Mouse (Mus musculus): ENCODE results near the gene Zdhhc13.

The Zdhhc13 gene

DNA sequence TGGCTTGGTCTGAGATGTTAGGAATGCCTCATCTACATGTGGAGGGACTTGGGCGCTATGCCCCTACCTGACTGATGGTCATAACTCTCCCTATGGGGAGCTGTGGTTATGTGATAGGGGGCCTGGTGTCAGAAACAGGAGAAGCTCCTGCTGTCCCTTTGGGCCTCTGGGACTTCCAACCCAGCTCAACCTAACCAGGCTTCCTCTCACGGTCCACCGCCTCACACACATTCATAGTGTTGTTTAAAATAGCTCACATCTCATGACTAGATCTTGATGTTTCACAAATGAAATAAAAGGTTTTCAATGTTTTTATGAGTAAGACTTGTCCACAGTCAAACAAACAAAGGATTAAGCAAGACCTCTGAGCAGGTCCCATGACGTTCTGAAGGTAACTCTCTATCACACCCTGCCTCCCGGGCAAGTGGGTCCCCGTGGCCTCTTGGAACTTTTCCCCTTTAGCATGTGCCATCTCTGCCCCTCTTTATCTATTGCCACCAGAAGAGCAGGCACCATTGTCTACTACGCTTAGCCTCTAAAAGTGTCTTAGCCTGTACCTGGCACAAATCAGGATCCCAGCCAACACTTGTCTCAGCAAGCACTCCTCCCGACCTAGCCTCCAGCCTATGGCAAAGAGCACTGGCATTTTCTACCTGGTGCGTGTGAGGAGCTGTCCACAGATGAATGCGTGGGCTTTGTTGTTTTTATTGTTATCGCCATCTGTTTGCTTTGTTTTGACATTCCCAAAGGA lies 3.9 kb upstream of the Zdhhc13 start:
- DNase-seq (ENCODE audit: extremely low spot score, low read depth, low spot score): no peak

DNA sequence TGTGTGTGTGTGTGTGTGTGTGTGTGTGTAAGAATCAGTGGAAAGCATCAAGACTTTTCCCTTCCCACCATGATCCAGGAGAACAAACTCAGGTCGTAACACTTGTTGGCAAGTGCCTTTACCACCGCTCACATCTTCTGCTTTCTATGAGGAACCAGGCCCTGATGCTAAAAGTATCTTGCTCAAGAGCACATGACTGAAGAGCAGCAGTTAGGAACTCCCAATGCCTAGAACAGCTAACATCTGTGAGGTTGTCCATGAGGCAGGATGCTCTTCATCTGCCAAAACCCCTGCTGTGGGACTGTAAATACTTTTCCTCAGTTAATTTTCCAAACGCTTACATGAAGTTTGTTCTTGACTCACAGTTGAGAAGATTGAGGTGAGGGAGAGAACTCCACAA lies 455 bp upstream of the Zdhhc13 start:
- no peak for DNase-seq (ENCODE audit: extremely low spot score, low read depth, low spot score)

DNA sequence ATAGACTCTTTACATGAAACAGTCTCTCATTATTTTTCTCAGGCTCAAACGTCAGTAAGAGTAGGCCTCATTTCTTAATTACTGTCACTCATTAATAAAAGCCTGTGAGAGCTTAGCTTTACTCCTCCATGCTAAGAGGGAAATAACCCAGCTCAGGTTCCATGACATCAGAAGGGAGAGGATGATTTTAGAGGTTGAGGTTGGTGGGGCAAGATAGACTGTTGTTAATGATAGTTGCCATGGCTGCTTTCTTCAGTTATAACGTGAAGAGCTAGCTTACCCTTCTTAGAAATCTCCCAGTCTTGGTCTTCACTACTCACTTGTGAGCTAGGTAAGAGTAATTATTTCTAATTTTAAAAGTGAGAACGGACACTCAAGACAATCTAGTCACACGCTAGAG lies 1.3 kb downstream of the Zdhhc13 start:
- no peak for DNase-seq (ENCODE audit: extremely low spot score, low read depth, low spot score)

GRCm38 (mm10) chr7:48791412-48791811 lies 2.6 kb downstream of the Zdhhc13 start:
- DNase-seq (ENCODE audit: extremely low spot score, low read depth, low spot score): no peak

DNA sequence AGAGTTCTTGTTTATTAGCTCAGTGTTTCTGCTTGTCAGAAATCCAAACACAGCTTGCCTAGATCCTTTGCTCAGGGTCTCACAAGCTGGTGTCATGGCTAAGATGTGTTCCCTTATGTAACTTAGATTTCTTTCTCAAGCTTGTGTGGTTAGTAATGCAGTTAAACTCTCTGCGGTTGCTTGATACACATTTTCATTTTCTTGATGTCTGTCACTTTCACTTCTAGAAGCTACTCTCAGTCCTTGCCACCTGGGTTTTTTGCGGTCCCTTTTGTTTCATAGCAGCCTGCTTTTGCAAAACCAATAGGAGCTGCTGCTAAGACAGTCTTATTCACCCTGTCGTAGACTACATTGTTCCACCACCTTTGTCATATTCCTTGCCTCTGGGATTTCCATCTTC lies 6.3 kb downstream of the Zdhhc13 start:
- no peak for DNase-seq (ENCODE audit: extremely low spot score, low read depth, low spot score)

DNA sequence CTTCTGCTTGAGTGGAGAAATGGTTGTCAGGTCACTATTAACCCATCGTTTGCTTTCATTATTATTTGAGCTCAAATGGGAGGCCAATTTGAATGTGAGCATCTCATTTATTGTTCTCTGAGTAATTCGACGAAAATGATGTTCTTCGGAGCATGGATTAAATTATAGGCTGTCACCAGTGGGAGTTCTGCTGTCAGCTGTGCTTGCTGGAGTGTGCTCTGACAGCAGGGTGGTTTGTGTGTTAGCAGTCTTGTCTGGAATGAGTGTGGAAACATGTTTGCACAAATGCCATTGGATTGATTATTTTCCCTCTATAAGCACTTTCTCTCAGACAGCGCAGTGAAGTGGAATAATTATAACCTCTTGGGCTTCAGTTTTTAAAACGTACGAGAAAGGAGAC lies 14.6 kb downstream of the Zdhhc13 start:
- no peak for DNase-seq (ENCODE audit: extremely low spot score, low read depth, low spot score)

GRCm38 (mm10) chr7:48806587-48806986 lies 17.8 kb downstream of the Zdhhc13 start:
- no peak for DNase-seq (ENCODE audit: extremely low spot score, low read depth, low spot score)

DNA sequence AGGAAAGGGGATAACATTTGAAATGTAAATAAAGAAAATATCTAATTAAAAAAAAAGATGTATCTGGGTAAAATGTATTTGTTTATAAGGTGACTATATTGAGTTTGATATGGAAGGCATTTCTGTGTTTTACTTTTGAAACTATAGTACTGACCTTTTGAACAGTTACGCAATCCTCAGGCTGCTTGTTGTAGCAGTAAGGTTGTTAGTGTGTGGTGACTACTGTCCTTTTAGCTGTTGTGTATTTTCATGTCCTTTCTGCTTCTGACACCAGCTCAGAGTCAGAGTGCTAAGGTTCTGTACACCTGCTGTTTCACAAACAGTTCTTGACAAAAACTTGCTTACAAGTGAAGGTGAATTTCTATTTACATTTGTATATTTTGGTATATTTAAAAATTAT lies 21.8 kb downstream of the Zdhhc13 start:
- DNase-seq (ENCODE audit: extremely low spot score, low read depth, low spot score): no peak

DNA sequence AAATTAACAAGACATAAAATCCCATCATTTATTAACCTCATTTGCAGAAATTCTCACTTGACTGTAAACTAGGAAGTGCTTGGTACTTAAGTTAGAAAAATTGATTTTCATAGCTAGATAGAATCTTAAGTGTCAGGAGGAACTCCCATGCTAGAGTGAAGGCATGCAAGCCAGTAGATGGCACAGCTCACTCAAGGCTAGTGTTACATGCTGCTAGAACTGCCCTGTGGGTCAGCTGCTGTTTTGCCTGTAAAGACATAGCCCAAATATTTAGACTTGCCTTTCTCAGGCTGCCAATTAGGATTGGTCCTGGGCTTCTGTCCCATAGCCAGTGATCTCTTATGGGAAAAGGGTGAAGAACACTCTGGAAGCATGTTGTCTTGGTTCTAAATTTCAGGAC lies 23.6 kb downstream of the Zdhhc13 start:
- no peak for DNase-seq (ENCODE audit: extremely low spot score, low read depth, low spot score)

DNA sequence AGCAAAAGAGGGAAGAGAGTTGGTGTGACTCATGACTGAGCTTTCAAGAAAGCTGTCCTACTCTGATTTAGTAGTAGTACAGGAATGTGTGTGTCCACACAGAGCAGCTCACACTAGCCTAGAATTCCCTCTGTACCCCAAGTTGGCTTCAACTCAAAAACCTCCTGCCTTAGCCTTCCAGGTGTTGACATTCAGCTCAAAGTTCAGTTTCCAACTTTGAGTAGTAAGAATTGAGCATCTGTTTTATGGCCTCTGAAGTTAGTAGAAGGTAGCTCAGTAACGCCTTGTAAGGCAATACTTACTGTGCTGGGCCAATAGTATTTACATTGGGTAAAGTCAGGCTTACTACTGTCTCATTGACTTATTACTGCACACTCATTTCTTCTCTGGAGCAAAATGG lies 24.8 kb downstream of the Zdhhc13 start:
- no peak for DNase-seq (ENCODE audit: extremely low spot score, low read depth, low spot score)

DNA sequence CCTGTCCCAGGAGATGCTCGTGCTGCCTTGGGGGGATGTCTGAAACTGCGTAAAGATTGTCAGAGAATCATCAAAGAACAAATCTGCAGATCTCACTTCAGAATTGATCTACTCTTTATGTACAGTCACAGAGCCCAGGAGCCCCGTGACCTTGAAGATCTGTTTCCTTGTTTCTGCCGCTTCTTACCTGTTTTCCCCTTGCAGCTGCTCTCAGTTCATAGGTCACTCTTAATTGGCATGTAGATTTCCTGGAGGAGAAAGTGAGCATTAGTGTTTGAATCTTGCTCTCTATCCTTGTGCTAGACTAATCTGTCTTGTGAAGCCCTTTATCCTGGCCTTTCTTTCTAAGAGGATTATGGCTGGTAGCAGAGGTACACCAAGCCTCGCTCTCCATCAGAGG lies 32.9 kb downstream of the Zdhhc13 start:
- no peak for DNase-seq (ENCODE audit: extremely low spot score, low read depth, low spot score)

DNA sequence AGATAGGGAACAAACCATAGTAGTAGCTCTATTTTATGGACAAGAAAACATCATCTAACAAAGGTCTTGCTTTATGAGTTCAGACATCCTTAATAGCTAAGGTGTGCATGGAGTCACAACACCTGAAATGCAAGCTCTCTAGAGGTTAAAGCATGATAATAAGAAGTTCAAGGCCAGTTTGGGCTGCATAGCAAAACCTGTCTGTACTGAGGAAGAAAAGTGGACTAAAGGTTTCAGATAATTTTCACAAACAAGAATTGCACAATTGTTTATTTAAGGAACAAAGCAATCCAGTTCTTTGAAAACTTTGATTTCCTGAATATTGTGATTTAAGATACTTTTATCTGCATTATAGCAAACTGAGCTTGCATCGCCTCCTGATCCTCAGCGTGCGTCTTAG lies 34.8 kb downstream of the Zdhhc13 start:
- DNase-seq (ENCODE audit: extremely low spot score, low read depth, low spot score): no peak

DNA sequence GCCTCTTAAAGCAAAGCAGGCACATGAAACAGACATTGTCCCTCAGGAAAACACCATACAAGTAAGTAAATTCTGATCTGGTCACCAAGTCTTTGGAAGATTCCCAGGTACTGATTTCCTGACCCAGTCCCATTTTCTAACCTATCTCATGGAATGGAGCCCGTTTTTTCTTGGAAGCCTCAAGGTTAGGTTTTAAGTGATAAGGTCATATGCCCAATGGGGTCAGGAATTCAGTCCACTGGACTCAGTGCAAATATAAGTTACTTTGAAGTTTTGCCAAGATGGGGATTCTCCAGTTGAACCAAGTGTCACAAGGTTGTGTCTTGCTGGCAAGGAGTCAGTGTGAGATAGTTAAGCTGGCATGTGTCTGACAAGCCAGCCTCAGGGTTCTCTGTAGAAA lies 35.9 kb downstream of the Zdhhc13 start:
- no peak for DNase-seq (ENCODE audit: extremely low spot score, low read depth, low spot score)

DNA sequence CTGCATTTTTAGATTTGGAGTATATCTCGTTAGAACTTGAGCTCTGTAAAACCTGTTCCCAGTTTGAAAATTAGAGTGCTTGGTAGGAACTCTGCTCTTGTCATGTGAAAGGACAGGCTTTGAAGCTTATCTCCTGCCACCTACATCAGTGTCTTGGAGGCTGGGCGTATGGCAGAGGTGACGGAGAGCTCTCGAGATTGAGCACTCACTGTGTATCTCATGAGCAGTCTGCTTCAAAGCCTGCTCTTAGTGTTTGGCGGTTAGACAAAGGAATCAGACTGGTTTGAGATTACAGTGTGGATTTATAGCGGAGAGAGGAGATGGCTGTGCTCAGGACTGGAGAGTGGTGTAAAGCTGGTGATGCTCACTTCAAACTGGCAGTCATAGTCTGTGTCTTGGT lies 36.4 kb downstream of the Zdhhc13 start:
- no peak for DNase-seq (ENCODE audit: extremely low spot score, low read depth, low spot score)

- DNase-seq (ENCODE audit: extremely low spot score, low read depth, low spot score): no peak
Observed at GRCm38 (mm10) chr7:48829177-48829910, 40.5 kb downstream of the Zdhhc13 start.

GRCm38 (mm10) chr7:48830395-48830794 lies 41.6 kb downstream of the Zdhhc13 start:
- DNase-seq (ENCODE audit: extremely low spot score, low read depth, low spot score): no peak

GRCm38 (mm10) chr7:48832735-48833134 lies 43.9 kb downstream of the Zdhhc13 start:
- no peak for DNase-seq (ENCODE audit: extremely low spot score, low read depth, low spot score)

GRCm38 (mm10) chr7:48834371-48834970 lies 45.7 kb downstream of the Zdhhc13 start:
- DNase-seq (ENCODE audit: extremely low spot score, low read depth, low spot score): no peak

- DNase-seq (ENCODE audit: extremely low spot score, low read depth, low spot score): no peak
Observed at GRCm38 (mm10) chr7:48834989-48835626, 46.3 kb downstream of the Zdhhc13 start.

GRCm38 (mm10) chr7:48836949-48837348 lies 48.1 kb downstream of the Zdhhc13 start:
- DNase-seq (ENCODE audit: extremely low spot score, low read depth, low spot score): no peak

DNA sequence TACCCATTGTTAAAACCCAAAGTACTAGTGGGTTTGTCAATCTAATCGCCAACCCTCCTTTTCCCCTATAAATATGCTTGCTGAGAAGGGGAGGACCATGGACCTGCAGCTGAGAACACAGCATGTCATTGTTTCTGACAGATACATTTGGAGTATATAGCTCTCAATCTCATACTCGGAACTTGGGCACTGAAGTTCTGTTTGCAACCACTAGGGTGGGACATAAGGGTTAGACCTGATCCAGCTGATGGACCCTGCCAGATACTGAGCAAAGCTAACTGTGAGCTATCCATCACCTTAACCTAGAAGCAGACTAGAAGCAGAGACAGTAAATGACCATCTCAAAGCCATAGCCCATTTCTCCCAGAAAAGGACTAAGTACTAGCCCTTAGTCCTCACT lies 49.6 kb downstream of the Zdhhc13 start:
- DNase-seq (ENCODE audit: extremely low spot score, low read depth, low spot score): no peak

DNA sequence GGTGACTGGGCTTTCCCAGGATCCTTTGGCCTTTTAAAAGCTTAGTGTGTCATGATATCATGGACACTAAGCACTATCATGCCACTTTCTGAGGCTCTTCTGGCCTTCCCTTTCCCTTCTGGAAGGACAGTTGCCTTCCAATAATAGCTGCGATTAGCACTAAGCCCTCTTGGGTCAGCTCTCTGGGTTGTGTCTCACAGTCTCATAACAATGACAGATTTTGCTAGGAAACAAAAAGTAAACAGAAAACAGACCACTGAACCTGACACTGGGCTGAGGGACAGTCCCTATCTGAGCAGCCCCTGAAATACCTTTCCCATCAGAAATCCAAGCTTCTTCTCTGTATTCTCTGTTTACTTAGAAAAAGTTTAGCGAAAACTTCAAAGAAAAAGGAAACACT lies 51.7 kb downstream of the Zdhhc13 start:
- DNase-seq (ENCODE audit: extremely low spot score, low read depth, low spot score): no peak
